Mouse (Mus musculus): ENCODE measurements at regions not wholly inside any gene's neighbourhood (a gene's known extent, or its start where the extent isn't known, plus 50 kb on each side); places are given as distances from the start of the nearest gene placed in this dataset.

DNA sequence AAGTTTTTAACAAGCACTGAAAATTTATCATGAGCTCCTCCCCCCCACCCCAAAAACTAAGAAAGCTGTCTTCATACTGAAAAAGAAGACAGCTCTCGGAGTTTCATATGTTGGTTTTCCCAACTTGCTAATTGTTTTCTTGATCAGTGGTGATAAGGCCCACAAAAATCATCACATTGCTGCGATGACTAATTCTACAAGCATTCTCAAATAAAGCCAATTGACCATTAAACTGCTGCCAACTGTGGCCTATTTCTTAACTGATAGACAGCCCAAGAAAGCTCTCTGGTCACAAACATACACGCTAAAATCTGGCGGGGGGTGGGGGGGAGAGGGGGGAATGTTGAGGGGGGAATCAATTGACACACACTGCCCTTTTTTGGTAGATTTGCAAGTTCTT is 345.0 kb upstream of the Acvr2a start:
- no peak for DNase-seq (ENCODE audit: low read depth, low spot score)
- H3K4me3 ChIP-seq (ENCODE audit: insufficient read depth in 1 of 2, low read depth in 1 of 2, low read length in 2 of 2, poor library complexity in 1 of 2, severe bottlenecking in 1 of 2), result no peak overlapping the region
- in situ Hi-C loops (cut with MboI; ENCODE audit: low sequenced_read_pairs in 2 of 2, unreplicated experiment in 2 of 2), result no loop called here
- no peak for TF ChIP-seq ZNF384 (IDR thresholded peaks at IDR 0.05; ENCODE audit: low read depth, low read length)
- no peak for TF ChIP-seq ZC3H11A (IDR thresholded peaks at IDR 0.05; ENCODE audit: borderline replicate concordance, low read depth, low read length)
- no peak for TF ChIP-seq HCFC1 (IDR thresholded peaks at IDR 0.05; ENCODE audit: borderline replicate concordance, insufficient read depth, low read length)
- no peak for TF ChIP-seq CHD2 (IDR thresholded peaks at IDR 0.05; ENCODE audit: low read depth, low read length)
- TF ChIP-seq MAFK (IDR thresholded peaks at IDR 0.05; ENCODE audit: insufficient read depth, low read depth, low read length), result no peak
- no peaks in the 10 kb centered on the region for H3K4me1 ChIP-seq (ENCODE audit: control insufficient read depth in 2 of 2, insufficient read depth in 2 of 2, low read length in 2 of 2, poor library complexity in 1 of 2)
- no peak overlapping the region for H3K27ac ChIP-seq (ENCODE audit: insufficient read depth, low read depth, low read length, poor library complexity, severe bottlenecking)
- H3K36me3 ChIP-seq (ENCODE audit: control insufficient read depth, insufficient read depth, low read length, poor library complexity, severe bottlenecking), result no peaks in the 10 kb centered on the region
- no peak overlapping the region for H3K9ac ChIP-seq (ENCODE audit: insufficient read depth, low read depth, low read length, poor library complexity, severe bottlenecking)
- no peaks in the 10 kb centered on the region for H3K9me3 ChIP-seq (ENCODE audit: control insufficient read depth, insufficient read depth, low read depth, low read length)

DNA sequence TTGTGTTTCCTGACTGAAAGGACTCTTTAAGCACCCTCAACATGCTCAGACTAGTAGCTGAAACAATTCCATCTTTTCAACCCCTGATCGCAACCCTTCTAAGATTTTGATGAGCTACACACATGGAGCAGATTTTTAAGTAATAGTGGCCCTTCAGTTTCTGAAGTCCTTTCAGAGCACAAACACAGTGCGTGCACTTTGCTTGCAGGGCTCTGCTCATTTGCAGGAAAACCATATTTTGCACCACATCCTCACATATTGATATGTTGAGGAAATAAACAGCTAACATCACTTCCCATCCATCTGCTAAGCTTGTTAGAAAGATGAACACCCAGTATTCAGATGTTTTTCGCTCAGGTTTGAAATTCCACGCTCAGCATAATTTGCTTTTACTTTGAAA is 344.6 kb upstream of the Acvr2a start:
- no peak for TF ChIP-seq ZC3H11A (IDR thresholded peaks at IDR 0.05; ENCODE audit: borderline replicate concordance, low read depth, low read length)
- TF ChIP-seq HCFC1 (IDR thresholded peaks at IDR 0.05; ENCODE audit: borderline replicate concordance, insufficient read depth, low read length), result no peak
- TF ChIP-seq MAFK (IDR thresholded peaks at IDR 0.05; ENCODE audit: insufficient read depth, low read depth, low read length), result no peak
- no peak for TF ChIP-seq CHD2 (IDR thresholded peaks at IDR 0.05; ENCODE audit: low read depth, low read length)
- TF ChIP-seq ZNF384 (IDR thresholded peaks at IDR 0.05; ENCODE audit: low read depth, low read length), result no peak
- Histone ChIP-seq H3K27ac (ENCODE audit: insufficient read depth, low read depth, low read length, poor library complexity, severe bottlenecking) (no peak overlapping the region), H3K9me3 (ENCODE audit: control insufficient read depth, insufficient read depth, low read depth, low read length) (no peaks in the 10 kb centered on the region), H3K9ac (ENCODE audit: insufficient read depth, low read depth, low read length, poor library complexity, severe bottlenecking) (no peak overlapping the region), H3K4me1 (ENCODE audit: control insufficient read depth in 2 of 2, insufficient read depth in 2 of 2, low read length in 2 of 2, poor library complexity in 1 of 2) (no peaks in the 10 kb centered on the region), H3K36me3 (ENCODE audit: control insufficient read depth, insufficient read depth, low read length, poor library complexity, severe bottlenecking) (no peaks in the 10 kb centered on the region), H3K4me3 (ENCODE audit: insufficient read depth in 1 of 2, low read depth in 1 of 2, low read length in 2 of 2, poor library complexity in 1 of 2, severe bottlenecking in 1 of 2) (no peak overlapping the region)
- in situ Hi-C loops (cut with MboI; ENCODE audit: low sequenced_read_pairs in 2 of 2, unreplicated experiment in 2 of 2), result no loop called here
- no peak for DNase-seq (ENCODE audit: low read depth, low spot score)

DNA sequence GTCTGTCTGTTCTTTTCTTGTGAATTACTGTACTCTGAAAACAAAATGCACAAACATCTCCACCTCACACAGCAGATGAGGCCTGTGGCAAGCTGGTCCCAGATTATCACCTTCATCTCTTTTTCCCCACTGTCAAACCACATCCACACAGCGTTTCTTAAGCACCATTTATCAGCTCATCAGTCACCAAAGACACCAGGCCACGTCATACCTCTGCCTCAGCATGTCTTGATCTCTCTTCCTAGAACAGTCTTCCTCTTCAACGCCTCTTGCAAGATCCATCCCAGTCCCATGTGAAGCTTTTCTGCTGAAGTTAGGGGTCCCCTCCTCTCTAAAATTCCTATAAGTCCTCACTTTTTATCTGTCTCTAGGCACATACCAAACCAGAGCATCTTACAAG is 340.8 kb upstream of the Acvr2a start:
- Histone ChIP-seq H3K9me3 (ENCODE audit: control insufficient read depth, insufficient read depth, low read depth, low read length) (no peaks in the 10 kb centered on the region), H3K9ac (ENCODE audit: insufficient read depth, low read depth, low read length, poor library complexity, severe bottlenecking) (no peak overlapping the region)
- in situ Hi-C loops (cut with MboI; ENCODE audit: low sequenced_read_pairs in 2 of 2, unreplicated experiment in 2 of 2), result no loop called here

DNA sequence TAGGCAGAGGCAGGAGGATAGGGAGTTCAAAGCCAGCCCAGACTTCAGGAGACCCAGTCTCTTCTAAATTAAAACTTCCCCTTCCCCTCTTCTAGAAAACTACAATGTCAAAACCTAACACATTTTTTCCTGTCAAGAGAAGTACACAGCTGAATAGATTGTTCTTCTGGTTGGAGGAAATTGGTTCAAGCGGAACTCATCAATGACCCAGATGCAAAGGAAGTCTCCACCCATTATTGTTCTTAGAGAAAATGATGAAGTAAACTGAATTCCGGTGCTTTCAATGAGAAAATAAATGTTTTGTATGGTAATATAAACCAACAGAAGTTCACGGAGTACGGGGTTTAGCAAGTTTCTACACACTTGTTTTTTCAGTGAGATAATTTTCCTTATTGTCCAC is 339.3 kb upstream of the Acvr2a start:
- Histone ChIP-seq H3K4me1 (ENCODE audit: control insufficient read depth in 2 of 2, insufficient read depth in 2 of 2, low read length in 2 of 2, poor library complexity in 1 of 2) (no peaks in the 10 kb centered on the region), H3K27ac (ENCODE audit: insufficient read depth, low read depth, low read length, poor library complexity, severe bottlenecking) (no peak overlapping the region), H3K9me3 (ENCODE audit: control insufficient read depth, insufficient read depth, low read depth, low read length) (no peaks in the 10 kb centered on the region), H3K4me3 (ENCODE audit: insufficient read depth in 1 of 2, low read depth in 1 of 2, low read length in 2 of 2, poor library complexity in 1 of 2, severe bottlenecking in 1 of 2) (no peak overlapping the region), H3K36me3 (ENCODE audit: control insufficient read depth, insufficient read depth, low read length, poor library complexity, severe bottlenecking) (no peaks in the 10 kb centered on the region), H3K9ac (ENCODE audit: insufficient read depth, low read depth, low read length, poor library complexity, severe bottlenecking) (no peak overlapping the region)
- no peak for DNase-seq (ENCODE audit: low read depth, low spot score)
- in situ Hi-C loops (cut with MboI; ENCODE audit: low sequenced_read_pairs in 2 of 2, unreplicated experiment in 2 of 2), result no loop called here
- TF ChIP-seq ZNF384 (IDR thresholded peaks at IDR 0.05; ENCODE audit: low read depth, low read length), result no peak
- no peak for TF ChIP-seq MAFK (IDR thresholded peaks at IDR 0.05; ENCODE audit: insufficient read depth, low read depth, low read length)
- TF ChIP-seq CHD2 (IDR thresholded peaks at IDR 0.05; ENCODE audit: low read depth, low read length), result no peak
- TF ChIP-seq ZC3H11A (IDR thresholded peaks at IDR 0.05; ENCODE audit: borderline replicate concordance, low read depth, low read length), result no peak
- no peak for TF ChIP-seq HCFC1 (IDR thresholded peaks at IDR 0.05; ENCODE audit: borderline replicate concordance, insufficient read depth, low read length)

More for the DNA sequence above, 340.8 kb upstream of the Acvr2a start:
- H3K4me3 ChIP-seq (ENCODE audit: insufficient read depth in 1 of 2, low read depth in 1 of 2, low read length in 2 of 2, poor library complexity in 1 of 2, severe bottlenecking in 1 of 2), result no peak overlapping the region
- H3K27ac ChIP-seq (ENCODE audit: insufficient read depth, low read depth, low read length, poor library complexity, severe bottlenecking), result no peak overlapping the region
- DNase-seq (ENCODE audit: low read depth, low spot score), result no peak
- no peaks in the 10 kb centered on the region for H3K4me1 ChIP-seq (ENCODE audit: control insufficient read depth in 2 of 2, insufficient read depth in 2 of 2, low read length in 2 of 2, poor library complexity in 1 of 2)
- no peaks in the 10 kb centered on the region for H3K36me3 ChIP-seq (ENCODE audit: control insufficient read depth, insufficient read depth, low read length, poor library complexity, severe bottlenecking)
- TF ChIP-seq ZC3H11A (IDR thresholded peaks at IDR 0.05; ENCODE audit: borderline replicate concordance, low read depth, low read length), result no peak
- no peak for TF ChIP-seq ZNF384 (IDR thresholded peaks at IDR 0.05; ENCODE audit: low read depth, low read length)
- TF ChIP-seq HCFC1 (IDR thresholded peaks at IDR 0.05; ENCODE audit: borderline replicate concordance, insufficient read depth, low read length), result no peak
- TF ChIP-seq CHD2 (IDR thresholded peaks at IDR 0.05; ENCODE audit: low read depth, low read length), result no peak

DNA sequence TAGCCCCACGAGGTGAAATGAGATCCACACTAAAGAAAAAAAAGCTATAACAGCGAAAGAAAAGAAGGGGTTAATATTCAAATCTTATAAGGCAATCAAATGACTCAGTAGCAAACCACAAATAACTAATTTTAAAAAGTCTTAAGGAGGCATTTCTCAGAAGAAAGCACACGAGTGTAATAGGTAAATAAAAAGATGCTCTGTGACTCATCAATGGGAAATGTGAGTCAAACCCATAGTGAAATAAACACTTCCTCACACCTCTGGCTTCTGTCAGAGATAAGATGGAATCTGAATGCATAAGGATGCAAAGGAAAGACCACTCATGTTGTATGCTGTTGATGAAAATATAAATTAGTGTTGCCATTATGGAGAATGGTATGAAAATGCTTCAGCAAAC is 337.1 kb upstream of the Acvr2a start:
- Histone ChIP-seq H3K9me3 (ENCODE audit: control insufficient read depth, insufficient read depth, low read depth, low read length) (no peaks in the 10 kb centered on the region), H3K4me3 (ENCODE audit: insufficient read depth in 1 of 2, low read depth in 1 of 2, low read length in 2 of 2, poor library complexity in 1 of 2, severe bottlenecking in 1 of 2) (no peak overlapping the region), H3K36me3 (ENCODE audit: control insufficient read depth, insufficient read depth, low read length, poor library complexity, severe bottlenecking) (no peaks in the 10 kb centered on the region), H3K27ac (ENCODE audit: insufficient read depth, low read depth, low read length, poor library complexity, severe bottlenecking) (no peak overlapping the region), H3K9ac (ENCODE audit: insufficient read depth, low read depth, low read length, poor library complexity, severe bottlenecking) (no peak overlapping the region), H3K4me1 (ENCODE audit: control insufficient read depth in 2 of 2, insufficient read depth in 2 of 2, low read length in 2 of 2, poor library complexity in 1 of 2) (no peaks in the 10 kb centered on the region)
- TF ChIP-seq CHD2 (IDR thresholded peaks at IDR 0.05; ENCODE audit: low read depth, low read length) (no peak), ZC3H11A (IDR thresholded peaks at IDR 0.05; ENCODE audit: borderline replicate concordance, low read depth, low read length) (no peak), HCFC1 (IDR thresholded peaks at IDR 0.05; ENCODE audit: borderline replicate concordance, insufficient read depth, low read length) (no peak), MAFK (IDR thresholded peaks at IDR 0.05; ENCODE audit: insufficient read depth, low read depth, low read length) (no peak), ZNF384 (IDR thresholded peaks at IDR 0.05; ENCODE audit: low read depth, low read length) (no peak)
- DNase-seq (ENCODE audit: low read depth, low spot score), result no peak
- in situ Hi-C loops (cut with MboI; ENCODE audit: low sequenced_read_pairs in 2 of 2, unreplicated experiment in 2 of 2), result no loop called here
